Mouse (Mus musculus) ovary, postnatal 36 days (tissue): Measurements from ENCODE around the gene Psmd12.

ENCODE experiments used
- DNase-seq: peaks from one replicate; pipeline ENCODE4 v3.0.0; 2022; ENCODE audit warnings: low spot score, mixed read lengths

Gene Psmd12

DNA sequence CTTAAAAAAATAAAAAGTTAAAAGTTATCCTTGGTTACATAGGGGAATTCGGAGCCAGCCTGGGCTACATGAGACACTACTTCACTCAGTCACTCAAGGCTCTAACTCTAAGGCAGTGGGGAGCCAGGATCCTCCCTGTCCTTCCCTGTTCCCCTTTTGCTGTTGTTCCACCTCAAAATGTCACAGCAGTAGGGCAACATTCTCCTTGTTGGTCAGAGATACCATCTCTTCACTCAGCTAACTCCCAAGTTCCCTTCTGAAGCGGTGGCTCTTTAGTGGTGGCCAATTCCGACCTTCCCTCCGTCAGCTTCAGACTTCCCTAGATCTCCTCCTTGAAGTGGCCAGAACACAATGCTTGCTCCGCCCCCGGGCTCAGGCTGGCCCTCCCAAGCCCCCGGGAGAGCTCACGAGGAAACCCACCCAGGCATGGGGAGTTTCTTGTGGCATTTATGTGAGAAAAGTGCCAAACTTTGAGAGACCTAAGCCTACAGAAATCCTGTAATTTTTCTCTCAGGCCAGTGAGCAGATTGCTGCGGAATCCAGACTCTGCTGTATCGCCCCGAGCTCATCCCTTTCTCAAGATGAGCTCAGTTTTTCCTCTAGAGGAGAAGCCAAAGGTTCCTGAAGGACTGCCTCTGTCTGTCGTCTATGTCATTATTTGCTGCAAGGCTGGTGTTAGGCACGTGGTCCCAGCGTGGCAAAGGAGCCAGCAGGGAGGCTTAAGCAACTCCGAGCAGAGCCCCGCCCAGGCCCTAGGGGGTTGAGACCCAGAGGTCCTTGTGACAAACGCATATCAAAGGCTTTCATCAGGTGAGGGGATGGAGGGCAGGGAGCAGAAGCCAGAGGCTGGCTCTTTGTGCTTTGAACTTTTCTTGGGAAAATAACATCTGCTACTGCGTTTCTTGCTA, 31.3 kb downstream of the Psmd12 start:
- DNase-seq, result peak; percentile 29

DNA sequence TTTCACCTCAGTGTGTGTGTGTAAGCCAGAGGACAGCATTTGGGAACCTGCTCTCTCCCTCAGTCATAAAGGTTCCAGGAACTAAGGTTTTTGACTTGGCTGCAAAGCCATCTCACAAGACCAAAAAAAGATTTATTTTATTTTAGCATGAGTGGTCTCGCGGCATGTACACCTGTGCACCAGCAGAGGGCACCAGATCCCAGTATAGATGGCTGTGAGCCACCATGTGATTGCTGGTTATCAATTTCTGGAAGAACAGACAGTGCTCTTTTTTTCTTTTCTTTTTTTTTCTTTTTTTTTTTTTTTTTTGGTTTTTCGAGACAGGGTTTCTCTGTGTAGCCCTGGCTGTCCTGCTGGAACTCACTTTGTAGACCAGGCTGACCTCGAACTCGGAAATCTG, 32.7 kb downstream of the Psmd12 start:
- peak; percentile 45 for DNase-seq

DNA sequence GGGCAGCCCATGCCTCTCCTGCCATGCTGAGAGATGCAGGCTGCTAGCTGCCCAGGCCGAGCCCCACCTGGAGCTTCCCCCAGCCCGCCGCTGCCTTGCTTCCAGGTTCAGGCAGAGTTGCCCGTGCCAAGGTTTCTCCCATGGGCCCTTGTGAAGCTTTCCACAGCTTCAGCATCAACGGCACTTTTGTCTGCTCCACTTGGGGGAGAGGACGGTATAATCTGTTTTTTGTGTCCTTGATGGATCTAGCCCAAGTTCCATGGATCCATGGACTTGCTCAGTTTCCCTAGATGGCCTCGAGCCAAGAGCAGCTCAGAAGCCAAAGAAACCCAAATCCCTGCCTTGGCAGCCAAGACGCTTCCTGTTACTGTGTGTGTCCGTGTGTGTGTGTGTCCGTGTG, 33.8 kb downstream of the Psmd12 start:
- no peak for DNase-seq

DNA sequence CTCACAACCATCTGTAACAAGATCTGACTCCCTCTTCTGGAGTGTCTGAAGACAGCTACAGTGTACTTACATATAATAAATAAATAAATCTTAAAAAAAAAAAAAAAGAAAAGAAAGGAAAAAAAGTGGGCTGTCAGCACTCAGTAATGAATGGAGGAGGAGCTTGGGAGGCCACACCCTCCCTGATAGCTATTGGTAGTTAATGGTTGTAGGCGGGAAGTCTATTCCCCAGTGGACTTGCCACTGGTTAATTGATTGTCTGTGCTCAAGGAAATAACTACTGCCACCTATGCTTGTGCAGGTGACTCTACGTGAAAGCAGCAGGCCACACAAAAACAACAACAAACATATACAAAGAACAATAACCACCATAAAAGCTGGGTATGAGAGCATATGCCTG, 37.1 kb downstream of the Psmd12 start:
- no peak for DNase-seq

DNA sequence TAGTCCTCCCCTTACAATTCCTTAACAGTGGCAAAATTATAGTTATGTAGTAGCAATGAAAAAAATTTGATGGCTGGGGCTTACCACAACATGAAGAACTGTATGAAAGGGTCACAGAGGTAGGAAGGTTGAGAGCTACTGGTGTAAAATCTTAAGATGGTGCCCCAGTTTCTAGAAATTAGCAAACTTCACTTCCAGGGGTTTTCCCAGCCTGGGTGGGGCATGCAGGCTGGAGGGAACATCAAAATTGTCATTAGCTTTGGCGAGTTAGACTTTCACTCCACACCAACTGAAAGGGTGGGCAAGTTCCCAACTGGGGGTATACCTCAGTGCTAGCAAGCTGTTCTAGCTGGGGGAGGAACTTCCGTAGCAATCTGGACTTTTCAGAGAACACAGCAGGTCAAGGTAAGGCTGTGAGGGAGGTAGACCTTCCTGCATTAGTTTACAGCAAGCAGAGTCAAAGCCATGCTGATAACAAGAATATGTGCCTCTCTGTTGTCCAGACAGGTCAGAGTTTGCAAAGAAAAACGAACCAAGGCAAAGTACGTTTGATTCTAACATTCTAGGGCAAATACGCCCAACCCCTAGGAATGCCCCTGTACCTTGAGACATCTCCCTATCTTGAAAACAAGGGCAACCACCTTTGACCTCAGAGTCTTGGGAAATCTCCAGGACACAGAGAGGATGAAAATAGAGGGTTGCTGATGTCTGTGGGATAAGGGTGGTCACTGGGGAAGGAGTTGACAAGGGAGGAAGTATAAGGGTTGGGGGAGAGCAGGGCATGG, 39.6 kb downstream of the Psmd12 start:
- no peak for DNase-seq

DNA sequence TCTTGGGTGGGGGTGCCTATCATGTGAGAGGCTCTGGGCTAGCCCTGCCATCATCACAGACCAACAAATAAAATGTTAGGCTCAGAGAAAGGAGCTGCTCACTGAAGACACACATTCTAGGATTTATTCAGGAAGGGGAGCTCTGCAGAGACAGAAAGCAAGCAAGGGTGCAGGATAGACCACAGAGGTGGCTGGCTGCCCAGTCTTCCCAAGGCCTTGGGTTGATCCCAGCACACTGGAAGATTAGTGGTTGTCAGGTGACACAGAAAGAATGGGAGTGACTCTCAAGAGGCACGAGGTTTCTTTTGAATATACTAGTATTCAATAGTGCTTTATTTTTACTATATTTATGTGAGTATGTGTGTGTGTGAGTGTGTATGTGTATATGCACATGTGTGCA, 41.9 kb downstream of the Psmd12 start:
- DNase-seq, result no peak

DNA sequence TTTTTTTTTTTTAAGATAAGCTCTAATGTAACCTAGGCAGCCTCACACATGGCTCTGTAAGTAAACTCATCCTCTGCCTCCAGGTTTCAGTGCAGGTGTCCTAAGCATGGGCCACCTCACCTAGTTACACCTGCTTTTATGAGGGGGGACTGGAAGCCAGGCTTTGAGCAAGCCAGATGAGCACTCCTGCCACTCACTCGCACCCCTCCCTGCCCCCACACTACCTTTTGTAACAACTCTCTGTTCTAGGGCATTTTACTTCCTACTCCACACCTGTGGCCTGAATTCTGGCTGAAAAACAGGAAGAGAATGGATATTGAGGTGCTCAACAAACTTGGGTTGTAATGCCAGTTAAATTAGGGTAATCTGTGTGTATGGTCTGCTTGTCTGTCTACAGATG, 45.7 kb downstream of the Psmd12 start:
- DNase-seq, result no peak

DNA sequence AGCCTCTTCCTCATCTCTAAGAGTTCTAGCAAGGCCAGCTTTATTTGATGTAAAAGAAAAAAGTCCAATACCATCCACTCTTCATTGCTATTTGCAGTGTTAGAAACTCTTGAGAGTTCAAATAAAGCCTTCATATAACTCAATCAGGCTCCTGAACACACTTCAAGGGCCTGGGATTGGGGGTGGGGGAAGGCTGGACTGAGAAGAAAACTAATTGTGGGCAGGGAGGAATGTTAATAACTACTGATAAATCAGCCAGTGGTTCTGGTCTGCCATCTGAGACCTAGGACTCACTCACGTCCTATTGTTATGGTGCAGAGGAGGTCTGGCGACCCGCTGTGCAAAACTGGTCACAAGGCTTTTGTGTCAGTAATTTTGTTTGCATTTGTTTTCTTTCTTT, 48.3 kb downstream of the Psmd12 start:
- no peak for DNase-seq

DNA sequence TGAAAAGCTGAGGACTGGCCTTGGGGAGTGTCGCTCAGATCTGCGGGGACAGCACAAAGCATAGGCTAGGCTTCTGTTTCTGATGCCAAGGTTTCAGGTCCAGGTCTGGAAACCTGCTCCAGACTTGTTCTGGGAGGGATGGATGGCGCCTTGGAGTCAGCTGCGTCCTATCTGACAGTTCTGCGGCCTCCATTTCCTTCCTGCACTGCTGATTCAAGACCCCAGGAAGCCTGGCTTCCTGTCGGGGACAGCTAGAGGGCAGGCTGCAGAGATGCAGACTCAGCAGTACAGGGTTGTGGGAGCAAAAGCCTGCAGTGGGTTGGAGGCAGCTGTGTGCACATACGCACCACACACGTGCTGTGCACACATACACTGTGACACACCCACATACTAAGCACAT, 50.0 kb downstream of the Psmd12 start:
- no peak for DNase-seq

DNA sequence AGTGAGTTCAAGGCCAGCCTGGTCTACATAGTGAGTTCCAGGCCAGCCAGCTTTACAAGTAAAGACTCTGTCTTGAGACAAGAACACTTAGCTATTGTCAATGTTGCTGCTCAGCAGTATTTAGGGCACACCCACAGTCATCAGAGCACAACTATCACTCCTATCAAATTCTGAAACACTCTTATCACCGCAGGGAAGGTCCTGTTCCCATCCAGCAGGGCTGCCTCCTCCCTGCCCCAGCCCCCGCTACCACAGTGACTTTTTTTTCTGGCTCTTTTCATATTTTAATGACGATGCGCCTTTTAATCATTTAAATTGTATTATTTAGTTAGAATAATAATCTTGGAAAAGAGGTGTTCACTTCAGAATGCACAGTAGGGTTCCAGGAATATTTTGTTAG, 52.2 kb downstream of the Psmd12 start:
- DNase-seq, result no peak

DNA sequence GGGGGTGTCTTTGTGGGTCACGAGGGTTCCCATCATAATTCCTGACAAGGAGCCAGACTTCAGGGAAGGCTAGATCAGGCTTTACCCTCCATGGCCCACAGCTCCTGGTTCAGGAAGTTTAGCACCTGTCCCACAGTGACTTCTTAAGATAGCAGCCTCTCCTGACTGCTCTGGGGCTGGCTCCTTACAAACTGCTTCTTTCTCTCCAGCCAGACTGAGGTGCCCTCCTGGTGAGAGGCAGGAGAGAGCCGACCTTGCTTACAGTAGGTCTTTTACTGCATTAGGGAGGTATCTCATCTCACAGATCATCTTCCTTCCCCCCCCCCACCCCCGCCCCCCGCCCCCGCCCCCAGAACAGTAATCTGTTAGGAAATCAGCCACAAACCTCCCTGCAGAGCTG, 53.0 kb downstream of the Psmd12 start:
- no peak for DNase-seq

DNA sequence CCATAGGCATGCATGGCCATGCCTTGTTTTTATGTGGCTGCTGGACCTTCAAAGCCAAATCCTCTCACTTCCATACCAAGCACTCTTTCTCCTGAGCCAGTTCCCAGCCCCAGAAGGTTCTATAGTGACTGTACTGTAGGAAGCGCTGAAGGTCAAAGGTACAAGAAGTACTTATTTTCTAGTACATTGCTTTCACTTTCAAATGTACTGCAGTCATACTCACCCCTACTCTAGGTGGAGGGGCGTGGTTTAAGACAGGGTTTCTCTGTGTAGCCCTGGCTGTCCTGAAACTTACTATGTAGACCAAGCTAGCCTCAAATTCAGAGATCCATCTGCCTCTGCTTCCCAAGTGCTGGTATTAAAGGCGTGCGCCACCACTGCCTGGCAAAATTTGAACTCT, 59.7 kb downstream of the Psmd12 start:
- no peak for DNase-seq

DNA sequence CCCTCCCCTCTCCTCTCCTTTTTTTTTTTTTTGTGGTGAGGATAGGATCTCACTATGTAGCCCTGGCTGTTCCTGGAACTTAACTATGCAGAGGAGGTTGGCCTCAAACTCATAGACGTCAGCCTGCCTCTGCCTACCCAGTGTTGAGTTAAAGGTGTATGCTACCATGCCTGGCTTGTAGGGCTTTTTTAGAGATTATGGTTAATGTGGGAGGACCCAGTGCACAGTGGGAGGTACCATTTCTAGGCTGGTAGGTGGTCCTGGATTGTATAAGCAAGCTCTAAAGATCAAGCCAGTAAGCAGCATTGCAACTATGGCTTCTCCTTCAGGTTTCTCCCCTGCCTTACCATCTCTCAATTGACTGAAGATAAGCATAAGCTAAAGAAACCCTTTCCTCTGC, 61.1 kb downstream of the Psmd12 start:
- no peak for DNase-seq

DNA sequence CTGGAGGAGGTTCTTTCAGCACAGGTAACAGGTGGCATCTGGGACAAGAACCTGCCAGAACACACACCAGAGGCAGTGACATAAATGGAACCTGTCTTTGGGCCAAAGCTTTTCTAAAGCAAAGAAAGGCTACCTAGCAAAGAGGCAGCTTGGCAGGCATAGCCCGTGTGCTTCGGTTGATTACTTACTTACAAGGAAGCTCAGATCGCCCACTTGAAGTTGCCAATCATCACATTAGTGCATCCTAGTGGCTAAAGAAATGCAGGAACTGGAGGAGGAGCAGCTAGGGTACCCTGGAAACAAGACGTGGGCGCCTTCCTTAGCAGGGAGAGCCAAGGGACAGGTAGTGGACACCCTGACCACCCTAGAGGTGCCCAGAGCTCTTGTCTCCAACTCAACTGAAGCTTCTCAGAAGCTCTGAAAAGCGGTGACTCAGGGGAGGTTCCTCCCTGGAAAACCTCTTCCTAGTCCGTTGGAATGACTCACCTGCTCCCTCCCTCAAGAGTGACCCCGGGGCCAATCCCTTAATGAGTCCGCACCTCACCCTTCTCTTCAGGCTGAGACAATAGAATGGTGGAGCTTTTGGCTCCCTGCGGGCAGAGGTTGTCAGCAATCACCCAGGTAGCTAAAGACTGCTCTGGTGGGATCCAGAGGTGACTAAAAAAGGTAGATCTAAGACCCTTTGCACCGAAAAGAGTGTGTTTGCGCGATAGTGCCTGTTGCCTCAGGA, 66.6 kb downstream of the Psmd12 start:
- no peak for DNase-seq

DNA sequence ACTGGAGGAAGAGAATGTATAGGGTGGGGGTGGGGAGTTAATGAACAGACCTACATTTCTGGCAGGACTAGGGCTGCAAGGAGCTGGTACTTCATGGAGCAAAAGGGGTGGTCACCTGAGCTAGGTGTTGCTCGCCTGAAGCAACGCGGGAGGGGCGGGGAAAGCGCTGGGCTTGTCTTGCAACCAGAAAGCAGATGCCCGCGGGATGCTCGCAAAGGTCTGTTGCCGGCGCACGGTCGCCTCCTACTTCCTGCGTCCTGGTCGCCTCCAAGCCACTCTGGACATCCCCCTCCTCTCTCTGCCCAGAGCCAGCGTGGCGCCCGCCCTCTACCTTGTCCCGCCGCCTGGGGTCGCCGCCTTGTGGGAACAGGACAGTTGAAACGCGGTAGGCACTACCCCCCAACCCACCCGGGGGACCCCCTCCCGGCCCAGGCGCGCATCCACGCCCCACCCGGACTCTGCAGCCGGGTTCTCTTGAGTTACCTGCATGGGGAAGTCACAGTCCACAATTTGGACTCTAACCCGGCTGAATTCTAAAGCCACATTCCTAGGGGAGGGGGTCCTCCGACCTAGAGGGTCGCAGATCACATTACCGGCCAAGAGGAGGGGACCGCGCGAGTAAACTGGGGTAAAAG, 67.5 kb downstream of the Psmd12 start:
- DNase-seq, result peak; percentile 30

DNA sequence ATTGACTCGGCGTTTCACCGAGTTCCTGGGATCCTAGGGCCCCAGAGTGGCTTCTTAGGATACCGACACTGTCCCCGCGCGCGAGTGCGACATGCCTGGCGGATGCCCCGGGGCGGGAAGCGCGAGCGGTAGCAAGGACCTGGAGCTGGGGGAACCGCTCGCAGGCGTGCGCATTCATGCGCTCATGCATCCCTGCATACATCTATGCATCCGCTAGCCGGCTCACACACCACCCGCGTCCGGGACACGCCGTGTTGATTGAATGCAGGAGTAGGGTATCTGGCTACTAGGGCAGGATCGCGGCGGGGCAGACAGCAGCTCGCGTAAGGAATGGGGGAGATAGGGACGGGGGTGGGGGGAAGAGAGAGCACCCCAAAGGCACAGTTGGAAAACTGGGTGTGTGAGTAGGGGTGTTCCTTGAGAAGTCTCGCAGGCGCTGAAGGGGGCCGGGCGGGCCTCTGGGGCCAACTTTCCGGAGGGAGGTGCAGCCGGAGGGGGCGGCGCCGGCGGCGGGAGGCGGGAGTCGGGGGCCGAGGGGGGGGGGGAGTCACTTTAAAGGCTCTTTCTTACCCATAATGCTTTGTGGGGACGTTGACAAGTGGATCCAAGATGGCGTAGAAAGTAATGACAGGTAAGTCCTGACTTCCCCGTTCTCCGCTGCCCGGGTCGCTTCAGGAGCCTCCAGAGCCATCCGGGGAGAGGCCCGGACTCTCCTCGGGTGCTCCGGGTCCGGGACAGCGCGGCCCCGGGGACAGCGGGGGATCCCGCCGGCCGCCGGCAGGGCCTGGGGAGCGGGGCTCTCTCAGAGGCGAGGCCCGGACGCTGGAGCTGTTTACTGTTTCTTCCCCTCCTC, 68.3 kb downstream of the Psmd12 start, which contains the start of gene Helz:
Helz (plus strand) TSS at position 580 of the 853 bp plus-strand sequence.
- DNase-seq, result peak; percentile 75

DNA sequence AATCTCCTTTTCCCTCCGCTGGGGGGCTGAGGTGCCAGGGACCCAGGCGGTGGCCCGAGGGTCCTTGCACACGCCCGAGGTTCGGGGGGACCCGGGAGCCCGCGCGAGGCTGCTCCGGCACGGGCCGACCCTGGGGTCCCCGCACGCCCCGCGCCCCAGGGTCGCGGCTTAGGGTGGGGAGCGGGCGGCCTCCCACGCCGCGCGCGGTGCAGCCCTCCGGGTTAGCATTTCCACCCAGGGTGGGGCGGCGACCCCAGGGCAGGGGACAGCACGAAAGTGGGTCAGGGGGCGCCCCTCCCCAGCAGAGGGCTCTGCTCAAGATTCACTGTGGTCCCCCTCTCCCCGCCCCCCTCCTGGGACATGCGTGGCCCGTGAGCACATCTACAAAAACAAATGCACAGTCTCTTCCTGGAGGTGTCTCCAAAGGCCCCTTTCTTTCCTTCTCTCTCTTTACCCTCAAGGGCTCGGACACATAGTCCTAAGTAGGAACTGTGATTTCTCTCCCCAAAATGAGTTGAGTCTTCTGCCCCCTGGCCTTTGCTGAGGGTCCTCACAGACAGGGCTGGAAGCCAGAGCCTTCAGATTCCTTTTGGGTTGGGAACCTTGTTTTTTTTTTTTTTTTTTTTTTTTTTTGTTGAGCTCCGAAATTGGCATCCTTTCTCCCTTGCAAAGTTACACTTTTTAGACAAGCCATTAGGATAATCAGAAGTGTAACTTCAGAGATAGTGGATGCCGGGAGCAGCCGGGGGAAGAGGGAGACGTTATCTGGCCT, 69.1 kb downstream of the Psmd12 start:
- DNase-seq, result peak; percentile 25
